Mouse (Mus musculus): ENCODE results near the gene Zfyve9.

Zfyve9 gene

GRCm38 (mm10) chr4:108601870-108602269, 178.7 kb downstream of the Zfyve9 start:
- DNase-seq: no peak

- DNase-seq: no peak
Observed at GRCm38 (mm10) chr4:108598306-108598705, 182.3 kb downstream of the Zfyve9 start.

GRCm38 (mm10) chr4:108595785-108596184, 184.8 kb downstream of the Zfyve9 start:
- DNase-seq: no peak

GRCm38 (mm10) chr4:108593376-108593775, 187.2 kb downstream of the Zfyve9 start:
- DNase-seq: no peak
